Mouse (Mus musculus) thymus, postnatal 4 days (tissue): Measurements from ENCODE around the gene Ssr1.

Experiments used
- DNase-seq: peaks from one replicate; pipeline ENCODE4 v3.0.0; 2021

Gene Ssr1

DNA sequence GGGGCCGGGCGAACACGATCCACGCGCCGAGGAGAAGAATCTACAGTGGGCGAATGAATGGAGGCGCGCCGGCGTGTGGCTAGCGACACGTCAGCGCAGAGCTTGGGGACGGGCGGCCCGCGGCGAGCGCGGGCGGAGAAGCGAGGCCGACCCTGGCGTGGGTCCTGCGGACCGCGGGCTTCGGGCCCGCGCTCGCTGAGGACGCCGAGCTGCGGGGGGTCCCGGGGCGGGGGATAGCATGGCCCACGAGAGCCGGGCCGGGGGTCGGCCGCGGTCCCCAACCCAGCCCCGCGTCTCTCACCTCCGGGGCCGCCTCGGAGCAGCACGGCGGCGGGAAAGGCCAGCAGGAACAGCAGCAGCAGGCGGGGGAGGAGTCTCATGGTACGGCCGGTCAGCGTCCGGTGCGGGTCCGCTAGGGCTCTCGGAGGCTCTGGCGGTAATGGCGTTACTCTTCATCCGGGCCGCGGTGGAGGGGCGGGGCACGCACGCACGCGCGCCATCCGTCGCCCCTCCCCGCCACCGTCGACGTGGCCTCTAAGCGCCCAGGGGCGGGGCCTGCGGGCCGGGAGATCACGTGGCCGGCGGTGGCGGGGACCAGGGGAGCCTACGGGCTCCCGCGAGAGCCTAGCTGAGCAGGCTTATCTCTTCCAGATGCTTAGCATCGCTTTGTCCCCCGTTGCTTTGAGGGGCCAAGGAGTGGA, at the start of gene Ssr1:
Ssr1 (minus strand) TSS at position 514 of the 701 bp plus-strand sequence.
- peak; percentile 99 for DNase-seq

DNA sequence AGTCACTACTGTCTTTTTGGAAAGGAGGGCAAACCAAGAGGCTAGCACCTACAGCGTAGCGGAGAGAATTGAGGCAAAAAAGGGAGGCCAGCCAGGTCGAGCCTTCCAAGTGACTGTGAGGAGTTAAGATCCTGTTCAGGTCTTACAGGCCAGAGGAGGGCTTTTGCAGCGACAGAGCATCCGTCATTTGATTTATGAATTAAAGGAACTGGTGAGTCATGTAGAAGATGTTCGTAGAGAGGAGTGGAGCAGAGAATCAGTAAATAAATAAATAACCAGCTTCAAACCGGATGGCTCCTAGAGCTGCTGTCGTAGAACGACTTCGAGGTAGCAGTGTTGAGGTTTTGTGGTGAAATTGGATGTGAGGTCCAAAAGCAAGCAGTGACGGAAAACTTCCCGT, 43.8 kb upstream of the Ssr1 start:
- DNase-seq = peak; percentile 29

DNA sequence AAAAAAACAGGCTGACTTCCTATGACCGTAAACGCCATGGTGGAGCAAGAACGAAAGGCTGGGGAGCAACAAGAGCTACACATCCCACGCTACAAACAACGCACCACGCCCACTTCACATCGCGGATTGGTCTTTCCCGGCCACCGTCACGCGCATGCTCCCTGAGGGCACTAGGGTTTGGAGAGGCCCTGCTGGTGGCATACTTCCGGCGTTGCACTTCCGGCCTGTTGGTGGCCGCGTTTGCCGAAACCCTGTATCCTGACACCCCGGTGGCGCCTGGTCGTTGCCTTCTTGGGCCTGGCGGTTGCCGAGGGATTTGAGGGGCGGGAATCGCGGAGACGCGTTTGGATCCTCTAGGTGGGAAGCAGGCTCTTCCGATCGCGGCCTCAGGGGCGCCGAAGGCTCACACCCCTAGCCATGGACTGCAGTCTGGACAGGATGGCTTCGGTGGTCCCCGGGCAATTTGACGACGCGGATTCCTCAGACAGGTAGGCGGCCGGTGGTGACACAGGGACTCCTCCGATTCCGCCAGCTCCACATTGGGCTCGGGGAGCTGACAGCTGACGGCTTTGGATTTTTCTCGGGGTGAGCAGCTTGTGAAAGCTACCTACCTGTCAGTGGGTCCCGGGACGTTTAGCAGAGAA, 43.1 kb upstream of the Ssr1 start, which contains the start of gene Cage1:
Cage1 (minus strand) TSS at position 26 of the 644 bp plus-strand sequence.
- peak; percentile 96 for DNase-seq

DNA sequence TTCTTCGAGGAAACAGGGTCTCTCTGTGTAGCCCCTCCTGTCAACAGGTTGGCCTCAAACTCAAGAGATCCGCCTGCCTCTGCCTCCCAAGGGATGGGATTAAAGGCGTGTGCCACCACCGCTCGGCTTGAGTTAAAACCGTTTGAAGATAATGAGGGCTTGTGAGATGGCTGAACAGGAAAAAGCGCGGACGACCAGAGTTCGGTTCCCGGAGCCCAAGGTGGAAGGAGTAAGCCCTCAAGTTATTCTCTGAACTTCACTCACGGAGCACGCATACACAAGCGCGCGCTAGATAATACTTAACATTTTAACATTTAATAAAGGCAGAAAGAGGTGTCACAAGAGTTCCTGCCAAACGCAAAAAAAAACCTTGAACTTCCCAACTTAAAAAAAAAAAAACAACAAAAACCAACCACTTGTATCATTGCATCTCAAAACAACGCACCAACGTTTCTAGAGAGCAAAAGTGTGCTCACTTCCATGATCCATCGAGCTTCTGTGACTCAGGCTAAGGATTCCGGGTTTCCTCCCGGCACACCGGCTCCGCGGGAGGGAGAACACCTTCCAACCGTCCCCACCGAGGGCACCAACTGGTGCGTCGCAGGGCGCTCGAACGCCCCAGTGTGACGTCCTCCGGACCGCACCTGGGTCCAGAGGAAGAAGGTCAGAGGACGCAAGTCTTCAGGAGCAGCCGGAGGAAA, 42.5 kb upstream of the Ssr1 start, which contains the start of gene Riok1:
Riok1 (plus strand) TSS at position 653 of the 701 bp plus-strand sequence.
- DNase-seq = peak; percentile 44

DNA sequence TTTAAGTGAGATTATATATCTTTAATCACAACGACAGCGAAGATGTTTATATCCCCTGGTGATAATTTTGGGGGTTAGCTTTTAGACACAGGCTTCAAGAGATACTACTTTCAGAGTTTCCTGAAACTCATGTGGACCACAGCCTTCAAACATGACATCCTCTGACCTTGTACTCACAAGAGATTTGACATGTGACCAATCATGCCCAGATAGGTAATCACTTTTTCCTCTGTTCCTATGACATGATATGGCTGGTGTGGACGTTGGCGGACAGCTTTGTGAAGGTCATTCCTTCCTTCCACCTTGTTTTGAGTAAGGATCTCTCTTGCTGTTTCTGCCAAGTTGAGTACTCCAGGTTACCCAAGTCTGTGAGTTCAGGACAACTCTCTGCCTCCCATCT, 34.4 kb upstream of the Ssr1 start:
- DNase-seq = no peak

DNA sequence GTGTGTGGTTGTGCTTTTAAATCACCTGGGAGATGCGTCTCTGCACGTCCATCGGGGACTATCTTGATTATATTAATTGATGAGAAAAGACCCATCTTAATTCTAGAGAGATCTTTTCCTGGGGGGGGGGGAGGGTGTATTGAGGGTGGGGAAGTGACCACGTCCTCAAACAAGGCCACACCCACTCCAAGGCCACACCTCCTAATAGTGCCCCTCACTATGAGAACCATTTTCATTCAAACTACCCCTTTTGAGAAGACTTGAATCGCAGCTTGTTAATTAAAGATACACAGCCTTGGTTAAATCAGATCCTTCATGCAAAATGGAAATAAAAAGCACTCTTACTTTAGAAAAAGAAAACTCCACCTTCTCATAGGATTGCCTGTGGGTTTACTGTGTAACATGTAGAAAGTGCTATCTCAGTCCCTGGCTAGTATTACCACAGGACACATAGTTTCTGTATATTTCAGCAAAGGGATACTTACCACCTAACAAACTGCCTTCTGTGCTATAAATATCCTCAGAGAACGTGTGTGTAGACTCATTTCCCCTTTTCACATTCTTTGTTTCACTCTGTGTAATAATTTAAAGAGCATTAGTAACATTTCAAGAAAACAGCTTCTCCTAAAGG, 33.7 kb upstream of the Ssr1 start:
- no peak for DNase-seq

DNA sequence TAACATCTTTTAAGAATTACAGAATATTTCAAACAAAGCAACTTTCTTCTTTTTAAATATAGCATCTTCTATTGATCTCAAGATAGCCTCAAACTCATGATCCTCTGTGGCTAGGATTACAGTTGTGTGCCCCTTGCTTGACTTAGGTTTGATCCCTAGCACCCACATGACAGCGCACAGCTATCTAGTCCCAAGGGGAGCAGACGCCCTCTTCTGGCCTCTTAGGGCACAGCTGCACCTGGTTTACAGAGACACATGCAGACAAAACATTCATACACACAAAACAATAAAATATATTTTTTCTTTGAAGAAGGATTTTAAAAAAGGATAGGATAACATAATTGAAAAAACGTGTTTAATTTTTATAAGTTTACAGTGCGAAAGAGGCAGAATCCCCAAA, 31.9 kb upstream of the Ssr1 start:
- DNase-seq = peak; percentile 47

DNA sequence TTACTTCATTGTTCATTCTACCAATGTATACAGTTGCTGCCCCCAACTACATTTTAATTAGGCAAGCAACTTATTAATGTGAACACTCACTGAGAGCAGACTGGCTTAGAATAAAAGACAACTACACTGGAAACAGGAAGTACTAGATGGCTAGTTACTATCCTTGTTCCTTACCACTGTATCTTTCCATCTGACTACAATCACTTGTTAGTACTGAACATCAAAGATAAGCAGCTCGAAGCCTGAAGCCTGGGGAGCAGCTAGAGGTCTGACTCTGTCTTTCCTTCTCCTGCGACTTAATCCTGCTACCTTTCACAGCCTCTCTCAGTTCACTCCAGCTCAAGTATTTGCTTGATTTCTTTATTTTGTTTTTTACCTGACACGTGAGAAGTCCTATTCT, 24.8 kb upstream of the Ssr1 start:
- no peak for DNase-seq

DNA sequence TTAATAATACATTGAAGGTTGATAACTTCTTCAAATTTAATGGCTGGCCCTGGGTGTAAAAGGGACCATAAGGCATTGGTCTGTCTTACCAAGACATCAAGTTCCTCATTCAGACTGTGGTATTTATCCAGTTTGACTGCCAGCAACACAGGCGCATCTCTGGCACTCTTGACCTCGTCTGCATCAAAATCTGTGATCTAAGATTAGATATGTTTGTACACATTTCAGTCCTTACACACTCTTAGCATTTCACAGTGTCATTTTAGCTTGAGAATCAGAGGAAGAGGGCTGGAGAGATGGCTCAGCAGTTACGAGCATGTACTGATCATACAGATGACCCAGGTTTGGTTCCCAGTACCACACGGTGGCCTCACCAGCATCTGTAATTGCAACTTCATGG, 21.6 kb upstream of the Ssr1 start:
- no peak for DNase-seq

DNA sequence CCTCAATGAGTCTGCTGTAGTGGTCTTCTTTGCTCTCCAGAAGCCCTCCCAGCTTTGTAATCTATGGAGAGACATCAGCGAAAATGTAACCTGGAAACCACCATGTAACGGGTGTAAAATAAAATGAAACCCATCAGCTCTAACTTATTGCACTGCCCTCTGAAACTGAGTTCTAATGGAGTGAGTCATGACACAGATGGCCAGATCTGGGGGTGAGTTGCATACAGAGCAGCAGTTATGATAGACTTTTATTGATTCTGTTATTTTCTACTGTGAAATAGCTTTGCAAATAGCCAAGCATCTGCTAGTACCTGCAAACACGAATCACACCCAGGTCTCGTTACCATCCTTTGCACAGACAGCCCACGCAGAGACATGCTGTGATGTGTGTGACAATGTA, 18.4 kb upstream of the Ssr1 start:
- no peak for DNase-seq

DNA sequence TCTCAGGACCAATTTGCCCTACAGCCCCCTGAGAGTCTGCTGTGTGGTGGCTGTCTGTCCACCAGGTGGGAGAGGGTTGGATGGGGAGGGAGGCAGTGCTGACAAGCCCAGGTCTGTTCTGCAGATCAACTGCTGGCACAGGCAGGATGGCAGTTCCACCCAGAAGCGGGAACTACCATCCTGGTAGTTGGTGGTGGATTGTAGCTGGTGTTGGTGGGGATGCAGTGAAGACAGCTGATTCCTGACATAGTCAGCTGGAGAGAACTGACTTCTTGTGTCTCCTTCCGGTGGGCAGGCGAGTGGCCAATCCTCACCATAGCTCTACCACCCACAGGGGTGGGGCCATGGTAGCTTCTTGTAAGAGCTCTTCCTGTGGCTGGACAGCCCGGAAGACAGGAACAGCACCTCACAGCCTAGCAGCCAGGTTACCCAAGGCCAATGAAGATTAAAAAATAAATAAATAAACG, 16.5 kb upstream of the Ssr1 start:
- peak; percentile 19 for DNase-seq

DNA sequence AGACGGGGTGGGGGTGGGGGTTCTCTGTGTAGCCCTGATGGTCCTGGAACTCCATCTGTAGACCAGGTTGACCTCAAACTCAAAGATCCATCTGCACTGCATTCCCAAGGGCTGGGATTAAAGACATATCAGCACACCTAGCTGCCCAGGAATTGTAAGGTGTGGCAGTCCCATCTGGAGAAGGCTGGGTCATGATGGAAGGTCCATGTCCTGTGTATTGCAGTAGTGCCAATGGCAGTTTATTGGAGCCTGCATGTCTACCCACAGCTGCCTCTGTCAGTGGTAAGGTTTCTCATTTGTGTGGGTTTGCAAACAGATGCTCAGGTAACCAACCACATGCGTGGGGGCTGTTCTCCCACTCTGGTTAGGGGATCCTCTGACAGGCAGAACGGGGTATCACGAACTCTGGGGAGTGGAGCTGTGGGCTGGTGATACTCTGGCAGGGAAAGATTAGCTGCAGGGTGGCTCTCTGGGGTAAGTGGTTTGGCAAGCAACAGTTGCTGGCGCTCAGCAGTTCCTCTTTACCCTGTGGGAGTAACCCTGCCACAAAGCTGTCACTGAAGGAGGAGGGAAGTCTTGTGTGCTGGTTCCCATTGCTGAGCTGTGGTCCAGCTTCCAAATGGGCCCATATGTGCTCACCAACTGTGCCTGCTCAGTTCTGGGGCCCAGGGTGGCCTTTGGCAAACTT, 15.8 kb upstream of the Ssr1 start:
- peak; percentile 17 for DNase-seq

DNA sequence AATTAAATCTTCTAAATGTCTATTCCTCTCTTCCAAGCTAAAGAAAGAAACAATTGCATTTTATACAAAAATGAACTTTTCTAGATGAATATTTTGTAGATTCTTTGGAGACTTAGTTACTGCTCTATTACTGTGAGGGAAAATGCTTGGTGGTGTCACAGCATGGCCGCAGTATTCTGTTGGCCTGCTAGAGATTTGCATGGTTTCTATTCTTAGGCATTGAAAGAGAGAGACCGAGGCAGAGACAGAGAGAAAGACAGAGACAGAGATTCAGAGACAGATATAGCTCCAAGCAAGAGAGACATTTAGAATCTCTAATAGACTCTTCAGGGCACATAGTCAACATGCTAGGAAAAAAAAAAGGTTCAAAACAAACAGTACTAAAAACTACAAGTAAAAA, 14.0 kb upstream of the Ssr1 start:
- no peak for DNase-seq

DNA sequence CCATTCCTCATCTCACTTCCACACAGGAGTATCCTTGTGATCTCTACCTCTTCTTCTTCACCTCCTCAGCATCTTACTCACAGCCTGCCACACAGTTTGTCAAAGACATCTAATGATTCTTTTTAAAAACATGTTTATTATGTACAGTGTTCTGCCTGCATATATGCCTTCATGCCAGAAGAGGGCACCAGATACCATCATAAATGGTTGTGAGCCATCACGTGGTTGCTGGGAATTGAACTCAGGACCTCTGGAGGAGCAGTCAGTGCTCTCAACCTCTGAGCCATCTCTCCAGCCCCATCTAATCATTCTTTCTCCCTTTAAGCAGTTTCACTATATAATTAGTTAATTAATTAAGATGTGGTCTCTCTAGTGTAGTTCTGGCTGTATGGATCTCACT, 8.4 kb upstream of the Ssr1 start:
- no peak for DNase-seq

DNA sequence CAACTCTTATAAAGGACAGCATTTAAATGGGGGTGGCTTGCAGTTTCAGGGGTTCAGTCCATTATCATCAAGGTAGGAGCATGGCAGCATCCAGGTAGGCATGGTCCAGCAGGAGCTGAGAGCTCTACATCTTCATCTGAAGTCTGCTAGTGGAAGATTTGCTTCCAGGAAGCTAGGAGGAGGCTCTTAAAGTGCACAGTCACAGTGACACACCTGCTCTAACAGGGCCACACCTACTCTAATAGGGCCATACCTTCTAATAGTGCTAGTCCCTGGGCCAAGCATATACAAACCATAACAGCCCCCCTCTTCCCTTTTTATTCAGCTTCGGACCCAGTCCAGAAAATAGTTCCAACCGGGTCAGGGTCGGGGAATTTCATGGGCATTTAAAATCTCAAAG, 5.7 kb upstream of the Ssr1 start:
- no peak for DNase-seq

DNA sequence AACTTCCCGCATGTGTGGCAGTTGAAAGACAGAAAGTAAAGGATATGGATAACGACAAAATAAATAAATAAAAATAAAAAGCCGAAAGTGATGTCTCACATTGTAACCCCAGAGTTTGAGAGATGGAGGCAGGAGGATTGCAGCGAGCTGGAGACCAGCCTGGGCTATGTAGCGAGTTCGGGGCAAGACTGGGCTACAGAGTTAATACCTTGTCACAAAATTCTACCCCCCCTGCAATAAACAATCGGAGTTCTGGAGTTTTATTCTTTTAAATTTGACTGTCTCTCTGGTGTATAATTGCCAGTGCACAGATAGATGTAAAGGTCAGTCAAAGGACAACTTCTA, 360 bp upstream of the Ssr1 start:
- DNase-seq = no peak

DNA sequence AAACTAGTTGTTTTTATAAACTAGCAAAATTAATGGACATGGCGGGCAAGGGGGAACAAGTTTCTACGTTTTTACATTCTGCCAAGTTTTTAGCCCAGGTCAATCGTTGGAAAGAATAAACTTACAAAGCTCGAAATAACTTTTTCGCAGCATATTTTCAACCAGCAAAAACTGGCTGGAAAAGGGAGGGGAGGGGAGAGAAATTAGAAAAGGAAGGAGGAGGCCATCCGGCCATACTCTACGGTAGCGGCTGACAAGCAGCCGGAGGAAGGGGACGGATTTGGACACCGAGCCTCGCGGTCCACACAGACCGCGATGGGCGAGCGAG, 677 bp downstream of the Ssr1 start:
- no peak for DNase-seq

DNA sequence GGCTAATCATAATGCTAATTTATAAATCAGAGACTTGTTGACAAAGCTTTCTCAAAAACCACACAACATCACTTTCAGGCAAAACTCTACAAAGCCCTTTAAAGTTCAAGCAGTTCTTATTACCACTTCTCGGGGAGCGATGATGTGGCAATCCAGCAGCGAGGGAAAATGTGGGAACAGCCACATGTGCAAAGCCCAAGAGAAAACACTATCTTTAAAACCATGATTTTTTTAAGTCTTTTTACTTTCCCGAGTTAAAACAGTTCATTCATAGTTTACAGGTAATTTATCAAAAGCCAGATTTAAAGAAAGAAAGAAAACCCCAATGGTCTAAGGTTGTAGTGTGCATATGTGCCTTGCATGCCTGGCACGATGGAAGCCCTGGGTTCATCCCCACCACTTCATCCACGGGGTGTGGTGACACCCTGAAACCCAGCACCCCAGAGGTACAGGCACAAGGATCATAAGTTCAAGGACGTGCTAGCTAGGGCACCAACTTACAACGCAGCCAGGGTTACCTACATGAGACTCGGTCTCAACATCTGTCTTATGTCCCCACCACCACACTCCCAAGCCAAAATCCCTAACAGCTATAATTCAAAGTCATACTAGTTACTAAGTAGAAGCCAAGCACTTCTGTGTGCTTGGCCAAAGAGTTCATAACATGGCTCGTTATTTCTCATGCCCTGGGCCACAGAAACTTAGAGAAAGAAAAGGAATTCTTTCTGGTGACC, 1.2 kb downstream of the Ssr1 start:
- DNase-seq = no peak

DNA sequence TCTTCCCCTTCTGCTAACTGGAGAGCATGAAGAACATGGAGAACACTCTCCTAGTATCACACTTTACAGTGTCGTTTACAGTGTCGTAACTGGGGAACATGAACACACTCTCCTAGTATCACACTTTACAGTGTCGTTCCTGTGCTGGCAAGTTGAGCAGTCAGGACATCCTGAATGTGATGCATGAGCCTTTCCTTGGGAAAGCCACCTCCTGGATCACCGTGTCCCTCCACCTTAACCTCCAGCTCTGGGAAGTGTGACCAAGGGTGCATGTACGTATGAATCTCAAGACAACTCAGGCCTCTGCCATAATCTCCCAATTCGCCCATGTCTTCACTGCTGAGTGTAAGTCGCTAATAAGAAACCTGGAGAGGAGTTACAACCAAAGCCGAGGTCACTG, 4.3 kb downstream of the Ssr1 start:
- no peak for DNase-seq

DNA sequence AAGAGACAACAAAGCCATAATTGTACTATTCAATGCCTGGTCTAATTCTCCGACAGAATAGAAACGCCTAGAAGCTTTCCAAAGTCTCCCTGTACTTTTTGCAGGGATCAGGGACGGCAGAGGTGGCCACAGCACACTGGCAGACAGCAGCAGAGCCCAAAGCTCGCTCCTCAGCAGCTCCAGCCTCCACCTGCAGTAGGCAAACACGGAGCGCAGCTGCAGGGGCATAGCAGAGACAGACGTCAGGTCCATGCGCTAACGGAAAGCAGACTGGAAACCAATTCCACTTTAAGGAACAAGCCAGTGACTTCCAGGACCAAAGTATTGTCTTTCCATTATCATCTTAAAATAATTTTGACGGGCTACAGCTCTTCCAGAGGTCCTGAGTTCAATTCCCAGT, 7.9 kb downstream of the Ssr1 start:
- DNase-seq = no peak

DNA sequence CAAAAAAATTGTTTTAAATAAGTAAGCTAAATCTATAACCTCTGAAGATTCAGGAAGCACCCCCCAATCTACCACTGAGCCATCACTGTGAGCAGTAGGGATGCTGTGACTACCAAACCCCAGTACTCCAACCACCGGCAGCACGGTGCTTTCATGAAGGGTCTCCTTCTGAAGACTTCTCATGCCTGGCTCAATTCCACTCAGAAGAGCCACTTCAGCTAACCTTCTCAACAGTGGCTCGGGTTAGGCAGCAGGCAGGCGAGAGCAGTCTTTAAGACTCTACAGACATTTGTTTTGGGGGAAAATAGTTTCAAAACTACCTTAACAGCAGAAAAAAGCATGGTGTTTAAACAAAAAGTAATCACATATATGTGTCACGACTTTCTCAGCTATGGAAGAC, 13.0 kb downstream of the Ssr1 start:
- no peak for DNase-seq

DNA sequence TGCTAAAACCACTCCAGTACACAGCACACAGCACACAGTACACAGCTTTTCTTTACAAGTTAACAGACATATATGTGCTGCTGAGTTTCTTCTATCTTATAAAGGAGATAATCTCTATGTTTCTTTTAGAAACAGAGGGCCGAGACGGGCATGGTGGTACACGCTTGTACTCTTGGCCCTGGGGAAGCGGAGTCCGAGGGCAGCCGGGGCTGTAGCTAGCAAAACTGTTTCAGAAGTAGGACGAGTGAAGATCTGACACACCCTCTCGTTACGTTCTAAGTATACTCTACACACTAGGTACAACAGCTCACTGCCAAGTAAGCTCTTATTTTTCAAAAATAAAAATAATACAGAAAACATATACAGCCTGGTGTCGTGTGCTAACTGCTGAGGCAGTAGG, 13.7 kb downstream of the Ssr1 start:
- DNase-seq = no peak
